Mouse (Mus musculus) spleen, adult 2 months (tissue): ENCODE measurements around the gene Ppara. TPM values are rescaled to one million over a fixed set of nuclear protein-coding genes. Genes with fewer than 3 reads are reported as not detected.

Source experiments
- DNase-seq, 2 experiments: peaks; one replicate each; pipeline versions ENCODE4 v3.0.0 to v3.0.0-alpha.2; 2012 to 2021; ENCODE audit warnings: low spot score in 2 of 2, low read depth in 1 of 2
- H3K27ac ChIP-seq: fragments of 200-500 bp; 2 replicates; pipeline ENCODE4 v1.5.1; 2012; ENCODE audit warnings: low read length, inconsistent platforms; ENCODE audit not compliant: insufficient read depth
- H3K27me3 ChIP-seq: fragments of 200-500 bp; 2 replicates; pipeline ENCODE4 v1.6.1; 2012; ENCODE audit warnings: mild to moderate bottlenecking, moderate library complexity, low read length, inconsistent platforms; ENCODE audit not compliant: control insufficient read depth, insufficient read depth
- H3K36me3 ChIP-seq: fragments of 200-500 bp; 2 replicates; pipeline ENCODE4 v1.6.1; 2012; ENCODE audit warnings: mild to moderate bottlenecking, low read length, inconsistent platforms; ENCODE audit not compliant: control insufficient read depth, insufficient read depth
- H3K4me1 ChIP-seq: fragments of 200-500 bp; 2 replicates; pipeline ENCODE4 v1.6.1; 2011; ENCODE audit warnings: inconsistent platforms; ENCODE audit not compliant: control insufficient read depth, insufficient read depth, insufficient read length
- H3K4me3 ChIP-seq: fragments of 200-500 bp; 2 replicates; pipeline ENCODE4 v1.5.1; 2011; ENCODE audit warnings: mild to moderate bottlenecking, inconsistent platforms; ENCODE audit not compliant: insufficient read depth, insufficient read length; ENCODE audit errors: extremely low read depth
- CTCF ChIP-seq: fragments of 200-500 bp; IDR thresholded peaks from 2 replicates; pipeline ENCODE4 v1.5.1; 2011; ENCODE audit warnings: mild to moderate bottlenecking, inconsistent platforms; ENCODE audit not compliant: insufficient read depth, insufficient read length, insufficient replicate concordance; ENCODE audit errors: extremely low read depth
- POLR2A ChIP-seq: fragments of 200-500 bp; IDR thresholded peaks from 2 replicates; pipeline ENCODE4 v1.6.1; 2011; ENCODE audit warnings: low read depth, low read length, inconsistent platforms
- WGBS: fragments of 180-500 bp; shearing (Covaris S2); methylation state at CpG from one replicate; pipeline ENCODE4 v1.1.7; 2018; 5-methylcytosine and 5-hydroxymethylcytosine counted together
- polyA plus RNA-seq: library from polyadenylated mRNA; depleted of rRNA; stranded (reverse); fragments of >200 nt; gene quantifications from 2 replicates; pipeline ENCODE4 v1.2.3, GENCODE M21; 2012

Ppara gene
- polyA plus RNA-seq, 1 experiment: 0.06 TPM

DNA sequence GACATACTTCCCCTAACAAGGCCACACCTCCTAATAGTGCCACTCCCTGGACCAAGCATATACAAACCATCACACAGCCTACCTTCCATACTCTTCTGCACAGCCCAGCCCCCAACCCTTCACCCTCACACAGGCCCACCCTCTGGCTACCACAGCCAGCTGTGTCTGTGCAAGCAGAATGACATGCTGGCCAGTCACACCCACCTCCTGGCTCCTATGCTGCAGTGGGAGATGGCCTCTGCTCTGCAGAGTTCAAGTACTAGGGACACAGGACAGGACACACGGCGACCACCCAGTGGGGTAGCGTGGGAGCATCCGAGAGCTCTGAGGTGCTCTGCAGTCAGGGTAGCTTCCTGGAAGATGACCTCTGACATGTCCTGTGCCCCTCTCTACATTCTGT, 25.9 kb upstream of the Ppara start:
- Histone ChIP-seq H3K27me3 (no peaks in the 10 kb centered on the region), H3K4me1 (no peaks in the 10 kb centered on the region), H3K36me3 (peaks cover 5% of the 10 kb centered on the region), H3K27ac (peak overlapping the region; percentile 26; the same call in 1 of the 2 replicates), H3K4me3 (no peak overlapping the region)
- DNase-seq: no peak
- TF ChIP-seq CTCF: no peak
- TF ChIP-seq POLR2A: no peak
- 86% methylated on average over 4 of the region's 4 CpGs for WGBS

DNA sequence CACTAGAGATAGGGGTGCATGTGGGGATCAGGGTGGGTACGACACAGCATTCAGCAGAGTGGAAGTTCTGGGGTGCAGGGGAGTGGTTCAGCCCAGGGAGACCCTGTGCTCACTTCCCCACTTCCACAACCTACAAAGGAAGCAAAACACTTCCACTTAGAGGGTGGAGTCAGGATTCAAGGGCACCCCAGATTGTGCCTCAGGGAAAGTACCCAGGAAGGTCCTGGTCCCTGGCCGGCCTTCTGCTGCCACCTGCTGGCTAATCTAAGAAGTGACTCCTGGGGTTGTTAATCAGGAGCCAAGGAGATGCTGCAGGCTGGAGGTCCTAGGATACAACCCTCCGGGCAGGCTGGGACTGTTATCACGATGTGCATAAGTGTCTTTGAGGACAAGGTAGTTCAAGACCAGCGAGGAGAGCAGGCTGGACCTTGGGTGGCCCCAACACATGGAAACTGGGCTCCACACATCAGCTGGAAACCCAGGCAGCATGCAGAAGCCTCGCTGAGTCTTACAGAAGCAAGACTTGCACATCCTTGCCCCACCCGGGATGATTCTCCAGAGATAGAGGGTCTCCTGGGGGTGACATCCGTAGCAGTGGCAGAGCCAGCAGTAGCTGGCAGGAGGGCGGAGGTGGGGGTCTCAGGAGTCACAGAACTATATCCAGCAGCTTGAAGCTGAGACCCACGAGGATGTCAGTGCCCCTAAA, 25.4 kb upstream of the Ppara start:
- Histone ChIP-seq H3K27ac (peak overlapping the region; percentile 26; the same call in 1 of the 2 replicates), H3K36me3 (peaks cover 2% of the 10 kb centered on the region; the same call in 1 of the 2 replicates), H3K4me1 (no peaks in the 10 kb centered on the region), H3K4me3 (no peak overlapping the region), H3K27me3 (no peaks in the 10 kb centered on the region)
- DNase-seq: peak; percentile 19 to 71
- TF ChIP-seq CTCF (peak; percentile 95; the same call in 1 of the 2 replicates), POLR2A (no peak)
- WGBS: 28% methylated on average over 10 of the region's 10 CpGs

DNA sequence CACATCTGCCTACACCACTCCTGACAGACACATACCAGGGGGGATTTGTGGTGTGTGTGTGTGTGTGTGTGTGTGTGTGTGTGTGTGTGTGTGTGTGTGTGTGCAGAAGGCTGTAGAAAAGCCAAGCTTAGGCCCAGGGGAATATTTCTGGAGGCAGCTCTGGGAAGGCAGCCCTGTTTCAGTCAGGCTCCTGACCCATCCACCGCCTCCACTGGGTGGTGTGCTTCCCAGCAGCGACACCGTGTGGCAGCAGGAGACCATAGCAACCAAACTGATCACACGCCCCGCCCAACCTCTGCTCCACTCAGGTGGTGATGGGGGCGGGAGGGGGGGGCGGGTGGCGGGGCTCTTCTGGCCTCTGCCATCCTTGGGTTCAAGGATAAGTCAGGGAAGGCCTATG, 24.6 kb upstream of the Ppara start:
- no peak for TF ChIP-seq POLR2A
- TF ChIP-seq CTCF: peak; percentile 99
- DNase-seq: peak; percentile 30 to 65
- 0% methylated on average over 3 of the region's 8 CpGs for WGBS
- Histone ChIP-seq H3K27ac (no peak overlapping the region), H3K36me3 (no peaks in the 10 kb centered on the region), H3K27me3 (no peaks in the 10 kb centered on the region), H3K4me1 (no peaks in the 10 kb centered on the region), H3K4me3 (no peak overlapping the region)

GRCm38 (mm10) chr15:85710641-85711580, 23.9 kb upstream of the Ppara start:
- H3K36me3 ChIP-seq: no peaks in the 10 kb centered on the region
- TF ChIP-seq POLR2A: no peak
- H3K4me1 ChIP-seq: no peaks in the 10 kb centered on the region
- H3K4me3 ChIP-seq: no peak overlapping the region
- WGBS: 78% methylated on average over 17 of the region's 17 CpGs
- H3K27me3 ChIP-seq: no peaks in the 10 kb centered on the region
- no peak for DNase-seq
- H3K27ac ChIP-seq: no peak overlapping the region

DNA sequence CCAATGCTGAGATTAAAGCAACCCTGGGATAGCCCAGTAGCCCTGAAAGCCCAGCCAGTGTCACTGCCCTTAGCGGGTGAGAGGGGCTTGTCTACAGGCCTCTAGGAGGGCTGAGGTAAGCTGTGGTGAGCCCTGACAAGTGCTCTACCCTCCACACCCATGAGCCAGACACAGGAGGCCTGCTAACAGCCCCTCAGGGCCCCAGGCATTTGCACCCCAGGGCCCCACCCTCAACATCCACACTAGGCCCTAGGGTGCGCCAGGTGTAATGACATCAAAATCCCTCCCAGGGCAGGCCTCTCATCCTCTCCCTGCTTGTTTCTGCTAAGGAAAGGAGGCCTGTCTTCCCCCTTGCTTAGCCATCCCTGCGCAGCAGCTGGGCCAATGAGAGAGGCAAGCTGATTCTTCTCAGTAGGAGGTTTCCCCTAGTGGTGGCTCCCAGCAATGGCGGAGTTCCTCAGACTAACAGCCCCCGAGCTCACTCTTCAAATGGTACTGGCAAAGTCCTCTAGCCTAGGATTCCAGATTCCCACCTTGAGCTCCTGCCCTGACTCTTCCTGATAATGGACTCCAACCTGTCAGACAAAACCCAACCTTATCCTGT, 22.1 kb upstream of the Ppara start:
- Histone ChIP-seq H3K27ac (no peak overlapping the region), H3K27me3 (no peaks in the 10 kb centered on the region), H3K4me1 (no peaks in the 10 kb centered on the region), H3K4me3 (no peak overlapping the region), H3K36me3 (no peaks in the 10 kb centered on the region)
- DNase-seq: no peak
- 52% methylated on average over 5 of the region's 5 CpGs for WGBS
- TF ChIP-seq POLR2A (no peak), CTCF (peak; percentile 15; the same call in 1 of the 2 replicates)

DNA sequence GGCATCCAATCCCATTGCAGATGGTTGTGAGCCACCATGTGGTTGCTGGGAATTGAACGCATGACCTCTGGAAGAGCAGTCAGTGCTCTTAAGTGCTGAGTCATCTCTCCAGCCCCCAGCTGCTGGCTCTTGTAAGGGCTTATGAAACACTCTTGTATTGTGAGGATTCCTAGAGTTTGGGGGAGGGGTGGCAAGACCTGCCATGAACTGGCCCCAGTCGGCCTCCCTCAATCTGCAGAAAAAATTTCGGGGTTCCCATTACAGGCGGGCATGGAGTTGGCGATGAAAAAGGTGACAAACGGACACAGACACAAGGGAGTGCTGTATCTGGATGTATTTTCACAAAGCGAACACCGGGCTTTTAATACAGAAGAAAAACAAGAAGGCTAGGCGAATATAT, 21.4 kb upstream of the Ppara start:
- DNase-seq: no peak
- H3K36me3 ChIP-seq: no peaks in the 10 kb centered on the region
- 88% methylated on average over 9 of the region's 9 CpGs for WGBS
- no peak overlapping the region for H3K4me3 ChIP-seq
- no peaks in the 10 kb centered on the region for H3K4me1 ChIP-seq
- H3K27ac ChIP-seq: no peak overlapping the region
- TF ChIP-seq CTCF (no peak), POLR2A (no peak)
- no peaks in the 10 kb centered on the region for H3K27me3 ChIP-seq

GRCm38 (mm10) chr15:85715059-85715458, 19.7 kb upstream of the Ppara start:
- no peaks in the 10 kb centered on the region for H3K36me3 ChIP-seq
- WGBS: 89% methylated on average over 3 of the region's 3 CpGs
- H3K27ac ChIP-seq: no peak overlapping the region
- no peak overlapping the region for H3K4me3 ChIP-seq
- TF ChIP-seq CTCF: no peak
- TF ChIP-seq POLR2A: no peak
- H3K27me3 ChIP-seq: no peaks in the 10 kb centered on the region
- no peaks in the 10 kb centered on the region for H3K4me1 ChIP-seq
- no peak for DNase-seq
